Mouse (Mus musculus): ENCODE results near the gene Fgfr2. TPM values are rescaled to one million over a fixed set of nuclear protein-coding genes. Genes with fewer than 3 reads are reported as not detected.
A peak's percentile ranks its signal among the peaks of the same experiment; 100 is the strongest.

Fgfr2 gene
- total and polyA plus RNA-seq, 2 experiments from 2014 or later: 17.1 to 47.6 TPM

DNA sequence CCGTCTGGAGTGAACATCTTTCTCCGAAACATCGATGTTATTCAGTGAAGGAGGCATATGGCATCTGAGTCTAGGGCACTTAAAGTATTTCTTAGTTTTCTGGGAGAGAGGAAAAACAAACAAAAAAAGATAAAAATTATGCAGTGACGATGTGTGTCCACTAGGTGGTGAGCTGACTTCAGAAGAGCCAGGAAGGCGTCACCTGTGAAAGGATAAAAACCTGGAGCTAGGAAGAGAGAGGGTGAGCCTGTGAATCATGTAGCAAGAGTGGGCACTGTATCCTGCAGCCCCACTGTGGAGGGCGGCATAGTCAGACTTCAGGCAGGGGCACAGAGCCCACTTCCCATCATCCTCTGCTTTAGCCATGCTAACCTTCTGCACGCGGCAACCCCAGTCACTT is 2129.2 kb downstream of the Fgfr2 start:
- 49% methylated on average over 8 of the region's 8 CpGs for WGBS
- Histone ChIP-seq H3K9ac (no peak overlapping the region), H3K4me1 (ENCODE audit: insufficient read depth) (no peaks in the 10 kb centered on the region), H3K4me2 (ENCODE audit: low read depth) (no peak overlapping the region), H3K4me3 (ENCODE audit: low read depth, low read length) (no peak overlapping the region), H3K36me3 (ENCODE audit: insufficient read depth) (no peaks in the 10 kb centered on the region), H3K27ac (ENCODE audit: low read depth, low read length) (no peak overlapping the region), H3K9me3 (ENCODE audit: low read length) (no peaks in the 10 kb centered on the region), H3K27me3 (ENCODE audit: insufficient read depth, low read length) (no peaks in the 10 kb centered on the region)
- peak; percentile 68 for TF ChIP-seq CTCF (IDR thresholded peaks at IDR 0.05; ENCODE audit: low read depth)
- ATAC-seq (no peak), DNase-seq (peak; percentile 46)

DNA sequence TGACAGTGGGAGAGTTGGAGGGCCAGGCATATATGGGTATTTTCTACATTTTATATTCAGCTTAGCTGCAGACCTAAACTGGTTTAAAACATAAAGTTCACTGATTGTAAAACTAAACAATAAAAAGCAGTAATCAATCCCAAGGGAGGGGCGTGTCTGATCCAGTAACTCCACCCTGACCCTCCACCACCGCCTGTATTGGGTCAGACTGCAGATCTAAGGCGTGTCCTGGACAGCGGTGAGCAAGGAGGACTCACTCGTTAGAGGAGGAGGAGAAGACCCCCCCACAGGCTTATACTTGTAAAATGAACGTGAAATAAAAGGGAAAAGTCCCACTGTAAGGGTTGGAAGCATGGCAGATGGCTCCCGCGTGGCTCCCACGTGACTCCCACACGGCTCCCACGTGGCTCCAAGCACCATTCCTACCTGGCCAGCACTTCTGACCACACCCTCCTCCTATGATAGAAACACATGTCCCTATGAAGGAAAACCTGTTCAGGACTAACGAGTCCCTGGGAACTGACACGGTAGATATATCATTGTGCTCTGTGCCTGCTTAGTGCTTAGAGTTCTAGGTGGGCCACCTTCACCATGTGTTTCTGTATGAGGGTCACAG is 2131.9 kb downstream of the Fgfr2 start:
- Histone ChIP-seq H3K27ac (ENCODE audit: low read depth, low read length) (no peak overlapping the region), H3K4me3 (ENCODE audit: low read depth, low read length) (no peak overlapping the region), H3K36me3 (ENCODE audit: insufficient read depth) (no peaks in the 10 kb centered on the region), H3K9me3 (ENCODE audit: low read length) (no peaks in the 10 kb centered on the region), H3K4me2 (ENCODE audit: low read depth) (no peak overlapping the region), H3K4me1 (ENCODE audit: insufficient read depth) (no peaks in the 10 kb centered on the region), H3K27me3 (ENCODE audit: insufficient read depth, low read length) (no peaks in the 10 kb centered on the region), H3K9ac (no peak overlapping the region)
- WGBS: 86% methylated on average over 13 of the region's 13 CpGs
- TF ChIP-seq CTCF (IDR thresholded peaks at IDR 0.05; ENCODE audit: low read depth): no peak
- DNase-seq (no peak), ATAC-seq (no peak)

DNA sequence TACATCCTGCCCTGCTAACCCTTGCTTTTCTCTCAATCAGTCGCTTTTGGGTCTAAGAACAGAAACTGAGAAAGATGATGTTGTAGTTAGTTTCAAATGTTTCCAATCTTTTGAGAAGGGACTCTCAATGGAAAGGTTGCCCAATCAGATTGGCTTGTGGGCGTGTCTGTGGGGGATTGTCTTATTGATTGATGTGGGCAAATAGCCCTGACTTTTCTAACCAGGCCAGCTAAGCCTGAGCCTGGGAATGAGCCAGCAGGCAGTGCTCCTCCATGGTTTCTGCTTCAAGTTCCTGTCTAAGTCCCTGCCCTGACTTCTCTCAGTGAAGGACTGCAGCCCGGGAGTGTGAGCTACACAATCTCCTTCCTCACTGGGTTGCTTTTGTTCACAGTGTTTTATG is 2133.8 kb downstream of the Fgfr2 start:
- no peak overlapping the region for H3K9ac ChIP-seq
- no peaks in the 10 kb centered on the region for H3K4me1 ChIP-seq (ENCODE audit: insufficient read depth)
- WGBS: 44% methylated on average over 3 of the region's 3 CpGs
- ATAC-seq (no peak), DNase-seq (no peak)
- TF ChIP-seq CTCF (IDR thresholded peaks at IDR 0.05; ENCODE audit: low read depth): no peak
- H3K4me3 ChIP-seq (ENCODE audit: low read depth, low read length): no peak overlapping the region
- no peaks in the 10 kb centered on the region for H3K9me3 ChIP-seq (ENCODE audit: low read length)
- H3K4me2 ChIP-seq (ENCODE audit: low read depth): no peak overlapping the region
- no peak overlapping the region for H3K27ac ChIP-seq (ENCODE audit: low read depth, low read length)
- no peaks in the 10 kb centered on the region for H3K36me3 ChIP-seq (ENCODE audit: insufficient read depth)
- no peaks in the 10 kb centered on the region for H3K27me3 ChIP-seq (ENCODE audit: insufficient read depth, low read length)

DNA sequence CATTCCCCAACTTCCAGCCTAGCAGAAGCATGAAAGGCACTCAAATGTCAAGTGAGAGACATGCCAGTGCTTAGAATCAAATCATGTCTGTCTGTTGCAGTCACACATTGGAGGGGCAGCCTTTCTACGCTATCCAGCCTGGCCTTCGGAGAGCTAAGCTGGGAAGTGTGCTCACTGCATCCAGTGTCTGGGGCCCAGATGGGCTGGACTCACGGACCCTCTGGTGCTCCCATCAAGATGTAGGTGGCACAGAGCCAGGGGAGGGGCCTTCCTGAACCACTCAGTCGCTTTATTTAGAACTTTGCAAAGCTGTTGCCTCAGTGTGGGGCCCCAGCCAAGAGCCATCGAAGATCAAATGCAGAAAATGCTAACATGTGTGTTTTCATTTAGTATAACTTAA is 2135.0 kb downstream of the Fgfr2 start:
- 62% methylated on average over 5 of the region's 5 CpGs for WGBS
- TF ChIP-seq CTCF (IDR thresholded peaks at IDR 0.05; ENCODE audit: low read depth): no peak
- Histone ChIP-seq H3K4me3 (ENCODE audit: low read depth, low read length) (no peak overlapping the region), H3K36me3 (ENCODE audit: insufficient read depth) (no peaks in the 10 kb centered on the region), H3K9me3 (ENCODE audit: low read length) (no peaks in the 10 kb centered on the region), H3K9ac (no peak overlapping the region), H3K4me2 (ENCODE audit: low read depth) (no peak overlapping the region), H3K27me3 (ENCODE audit: insufficient read depth, low read length) (no peaks in the 10 kb centered on the region), H3K4me1 (ENCODE audit: insufficient read depth) (no peaks in the 10 kb centered on the region), H3K27ac (ENCODE audit: low read depth, low read length) (no peak overlapping the region)
- ATAC-seq (no peak), DNase-seq (no peak)

GRCm38 (mm10) chr7:130985716-130986115 is 2137.4 kb downstream of the Fgfr2 start:
- no peak for ATAC-seq
- no peaks in the 10 kb centered on the region for H3K4me1 ChIP-seq (ENCODE audit: insufficient read depth)
- no peaks in the 10 kb centered on the region for H3K36me3 ChIP-seq (ENCODE audit: insufficient read depth)
- no peak for TF ChIP-seq CTCF (IDR thresholded peaks at IDR 0.05; ENCODE audit: low read depth)
- H3K9ac ChIP-seq: no peak overlapping the region
- no peak overlapping the region for H3K27ac ChIP-seq (ENCODE audit: low read depth, low read length)
- H3K4me3 ChIP-seq (ENCODE audit: low read depth, low read length): no peak overlapping the region
- H3K27me3 ChIP-seq (ENCODE audit: insufficient read depth, low read length): no peaks in the 10 kb centered on the region
- no peak overlapping the region for H3K4me2 ChIP-seq (ENCODE audit: low read depth)
- no peaks in the 10 kb centered on the region for H3K9me3 ChIP-seq (ENCODE audit: low read length)
- WGBS: 99% methylated on average over 3 of the region's 3 CpGs
- DNase-seq: no peak

- Histone ChIP-seq H3K27ac (ENCODE audit: low read depth, low read length) (no peak overlapping the region), H3K36me3 (ENCODE audit: insufficient read depth) (no peaks in the 10 kb centered on the region), H3K9ac (no peak overlapping the region), H3K9me3 (ENCODE audit: low read length) (no peaks in the 10 kb centered on the region), H3K4me2 (ENCODE audit: low read depth) (no peak overlapping the region), H3K4me1 (ENCODE audit: insufficient read depth) (no peaks in the 10 kb centered on the region), H3K27me3 (ENCODE audit: insufficient read depth, low read length) (no peaks in the 10 kb centered on the region), H3K4me3 (ENCODE audit: low read depth, low read length) (no peak overlapping the region)
- TF ChIP-seq CTCF (IDR thresholded peaks at IDR 0.05; ENCODE audit: low read depth): no peak
- WGBS: 90% methylated on average over 12 of the region's 12 CpGs
- no peak for ATAC-seq
- DNase-seq: no peak
Measured at GRCm38 (mm10) chr7:130985193-130985592, 2138.0 kb downstream of the Fgfr2 start.

- H3K9ac ChIP-seq: no peak overlapping the region
- H3K36me3 ChIP-seq (ENCODE audit: insufficient read depth): no peaks in the 10 kb centered on the region
- ATAC-seq: no peak
- 79% methylated on average over 7 of the region's 7 CpGs for WGBS
- H3K27me3 ChIP-seq (ENCODE audit: insufficient read depth, low read length): no peaks in the 10 kb centered on the region; the same call in 1 of the 2 replicates
- H3K4me1 ChIP-seq (ENCODE audit: insufficient read depth): no peaks in the 10 kb centered on the region
- no peaks in the 10 kb centered on the region for H3K9me3 ChIP-seq (ENCODE audit: low read length)
- no peak overlapping the region for H3K4me3 ChIP-seq (ENCODE audit: low read depth, low read length)
- no peak for DNase-seq
- H3K4me2 ChIP-seq (ENCODE audit: low read depth): no peak overlapping the region
- H3K27ac ChIP-seq (ENCODE audit: low read depth, low read length): no peak overlapping the region
- no peak for TF ChIP-seq CTCF (IDR thresholded peaks at IDR 0.05; ENCODE audit: low read depth)
Measured at GRCm38 (mm10) chr7:130984294-130984693, 2138.9 kb downstream of the Fgfr2 start.

Measured in forebrain, postnatal 0 days (tissue).